Mouse (Mus musculus) midbrain, postnatal 0 days (tissue): ENCODE measurements around the gene Gramd2. TPM values are rescaled to one million over a fixed set of nuclear protein-coding genes. Genes with fewer than 3 reads are reported as not detected.

Experiments
- ATAC-seq: fragments of 200-750 bp; cut with Nextera tagmentation; 2 replicates; pipeline ENCODE4 v1.8.0; 2017; ENCODE audit warnings: moderate number of reproducible peaks, mild to moderate bottlenecking, moderate TSS enrichment, moderate library complexity; ENCODE audit not compliant: low FRiP score
- DNase-seq: peaks from one replicate; pipeline ENCODE4 v3.0.0-alpha.2; 2015; ENCODE audit warnings: low spot score
- H3K27ac ChIP-seq: fragments of 300-500 bp; sonication (generic); 2 replicates; pipeline ENCODE4 v1.5.1; 2014; ENCODE audit warnings: low read depth, mild to moderate bottlenecking, low read length, mixed read lengths
- H3K27me3 ChIP-seq: fragments of 300-500 bp; sonication (generic); 2 replicates; pipeline ENCODE4 v1.6.1; 2014; ENCODE audit warnings: low read length, control low read depth, mixed read lengths; ENCODE audit not compliant: insufficient read depth
- H3K36me3 ChIP-seq: fragments of 300-500 bp; sonication (generic); 2 replicates; pipeline ENCODE4 v1.6.1; 2014; ENCODE audit warnings: low read length, control low read depth, mixed read lengths; ENCODE audit not compliant: insufficient read depth
- H3K4me1 ChIP-seq: fragments of 300-500 bp; sonication (generic); 2 replicates; pipeline ENCODE4 v1.6.1; 2014; ENCODE audit warnings: mild to moderate bottlenecking, control low read depth, antibody characterized with exemption, low read length, mixed read lengths; ENCODE audit not compliant: insufficient read depth
- H3K4me2 ChIP-seq: fragments of 300-500 bp; sonication (generic); 2 replicates; pipeline ENCODE4 v1.6.1; 2014; ENCODE audit warnings: low read depth, mild to moderate bottlenecking, low read length, mixed read lengths; ENCODE audit not compliant: poor library complexity, severe bottlenecking
- H3K4me3 ChIP-seq: fragments of 300-500 bp; sonication (generic); 2 replicates; pipeline ENCODE4 v1.5.1; 2014; ENCODE audit warnings: low read depth, mild to moderate bottlenecking, low read length, moderate library complexity
- H3K9ac ChIP-seq: fragments of 300-500 bp; sonication (generic); replicated peaks from 2 replicates; pipeline ENCODE4 v1.6.1; 2014; ENCODE audit warnings: mild to moderate bottlenecking, low read length, moderate library complexity, mixed read lengths; ENCODE audit not compliant: poor library complexity, severe bottlenecking
- H3K9me3 ChIP-seq: fragments of 300-500 bp; sonication (generic); 2 replicates; pipeline ENCODE4 v1.6.1; 2016; ENCODE audit warnings: low read length, control low read depth
- CTCF ChIP-seq: IDR thresholded peaks from 2 replicates; pipeline ENCODE4 v1.5.1; 2016; ENCODE audit warnings: antibody characterized with exemption, mild to moderate bottlenecking
- WGBS: fragments of 180-500 bp; shearing (Covaris S2); extraction: QIAGEN DNeasy Blood & Tissue Kit; methylation state at CpG from one replicate; pipeline ENCODE4 v1.1.7; 2014; 5-methylcytosine and 5-hydroxymethylcytosine counted together
- polyA plus RNA-seq: library from polyadenylated mRNA; unstranded; fragments of >200 nt; fragmentation: Nextera tagmentation; extraction: Ambion mirVana; gene quantifications from 2 replicates; pipeline ENCODE4 v1.2.1, GENCODE M21; 2015
- total RNA-seq: library from RNA; depleted of rRNA; stranded (reverse); fragments of >200 nt; gene quantifications from 2 replicates; pipeline ENCODE4 v1.2.3, GENCODE M21; 2014

Gene Gramd2
- total and polyA plus RNA-seq, 2 experiments from 2014 or later = 5.2 to 12.1 TPM

DNA sequence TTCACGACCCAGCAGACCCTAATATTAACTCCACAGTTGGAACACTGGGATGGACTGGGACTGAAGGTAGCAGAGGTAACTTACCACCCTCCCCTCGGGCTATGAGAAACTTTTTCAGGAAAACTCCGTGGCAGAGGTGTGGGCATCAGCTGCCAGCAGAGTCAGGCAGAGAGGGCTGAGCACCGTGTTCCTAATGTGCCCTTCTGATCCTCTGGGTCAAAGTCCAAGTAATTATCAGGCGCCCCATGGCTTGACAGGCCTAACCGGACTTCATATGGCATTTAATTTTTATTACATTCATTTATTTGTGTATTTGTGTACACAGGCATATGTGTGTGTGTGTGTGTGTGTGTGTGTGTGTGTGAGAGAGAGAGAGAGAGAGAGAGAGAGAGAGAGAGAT lies 23.2 kb downstream of the Gramd2 start:
- DNase-seq = no peak
- H3K36me3 ChIP-seq = no peaks in the 10 kb centered on the region
- H3K4me1 ChIP-seq = no peaks in the 10 kb centered on the region
- H3K4me2 ChIP-seq = no peak overlapping the region
- H3K4me3 ChIP-seq = no peak overlapping the region
- WGBS = 79% methylated on average over 6 of the region's 6 CpGs
- H3K27ac ChIP-seq = no peak overlapping the region
- no peak for ATAC-seq
- no peaks in the 10 kb centered on the region for H3K27me3 ChIP-seq
- H3K9ac ChIP-seq = no peak overlapping the region
- no peak for TF ChIP-seq CTCF
- no peaks in the 10 kb centered on the region for H3K9me3 ChIP-seq

DNA sequence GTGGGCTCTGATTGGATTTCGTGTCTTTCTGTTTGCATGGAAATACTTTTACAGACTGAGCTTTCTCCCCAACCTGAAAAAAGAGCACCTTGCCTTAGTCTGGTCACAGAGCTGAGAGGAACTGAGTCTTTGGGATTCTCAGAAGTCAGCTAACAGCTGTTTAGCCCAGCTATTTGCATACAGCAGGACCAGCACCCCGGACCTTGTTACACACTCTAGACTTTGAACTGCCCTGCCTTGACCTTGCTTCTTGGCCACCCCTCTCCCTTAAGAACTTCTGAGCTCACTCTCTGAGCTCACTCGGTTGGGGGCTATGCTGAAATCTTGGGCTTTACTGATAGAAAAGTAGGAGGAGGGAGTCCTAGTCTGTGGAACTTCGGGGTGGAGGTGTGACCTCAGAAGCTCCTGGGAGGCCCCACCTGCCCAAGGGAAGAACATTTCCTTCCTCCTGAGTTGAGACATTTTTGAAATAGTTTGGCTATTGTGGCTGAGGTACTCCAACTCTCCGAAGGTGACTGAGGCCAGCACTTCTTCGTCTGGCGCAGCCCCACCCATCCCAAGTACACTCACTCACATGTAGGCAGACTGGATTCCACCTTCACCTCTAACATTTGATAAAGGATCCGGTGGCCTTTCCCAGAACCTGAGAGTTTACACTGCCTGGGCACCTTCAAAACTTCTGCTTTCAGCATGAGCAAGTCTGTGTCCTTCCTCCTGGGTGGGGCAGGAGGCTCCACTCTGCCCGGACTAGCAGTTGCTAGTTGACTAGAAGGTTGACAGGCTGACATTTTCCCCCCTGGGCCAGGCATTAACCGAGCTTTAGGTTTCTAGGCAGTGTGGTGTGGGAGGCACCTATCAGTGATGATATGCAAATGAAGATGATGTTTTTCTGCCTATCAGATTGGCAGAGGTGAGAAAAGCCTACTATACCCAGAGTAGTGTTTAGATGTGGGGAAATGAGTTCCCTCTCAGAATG lies 27.2 kb downstream of the Gramd2 start:
- ATAC-seq = no peak
- no peaks in the 10 kb centered on the region for H3K9me3 ChIP-seq
- no peak for TF ChIP-seq CTCF

DNA sequence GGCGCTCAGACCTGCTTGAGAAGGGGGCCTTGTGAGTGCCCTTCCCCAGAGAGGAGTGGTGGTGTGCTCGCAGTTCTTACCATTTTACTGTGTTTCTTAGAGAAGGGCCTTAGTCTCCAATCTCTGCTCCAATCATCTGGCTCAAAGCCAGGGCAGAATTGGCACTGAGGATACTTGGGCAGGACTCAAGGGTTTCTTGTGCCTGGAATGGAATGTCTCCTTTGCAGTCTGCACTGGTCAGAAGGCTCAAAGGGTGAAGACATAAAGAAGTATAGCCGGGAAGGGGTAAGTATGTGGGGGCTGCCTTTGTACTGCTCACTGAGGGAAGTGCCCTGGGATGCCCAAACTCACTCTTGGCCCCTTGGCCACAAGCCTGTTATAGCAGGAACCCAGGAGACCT lies 29.3 kb downstream of the Gramd2 start:
- Histone ChIP-seq H3K36me3 (no peaks in the 10 kb centered on the region), H3K4me1 (no peaks in the 10 kb centered on the region), H3K27ac (no peak overlapping the region), H3K27me3 (no peaks in the 10 kb centered on the region), H3K4me2 (no peak overlapping the region), H3K9me3 (no peaks in the 10 kb centered on the region), H3K9ac (no peak overlapping the region), H3K4me3 (no peak overlapping the region)
- no peak for DNase-seq
- 70% methylated on average over 3 of the region's 3 CpGs for WGBS
- ATAC-seq = no peak
- TF ChIP-seq CTCF = no peak

More for the DNA sequence above, 27.2 kb downstream of the Gramd2 start:
- 64% methylated on average over 10 of the region's 10 CpGs for WGBS
- H3K9ac ChIP-seq = no peak overlapping the region
- no peak overlapping the region for H3K4me3 ChIP-seq
- DNase-seq = no peak
- no peaks in the 10 kb centered on the region for H3K27me3 ChIP-seq
- no peak overlapping the region for H3K27ac ChIP-seq
- H3K4me1 ChIP-seq = no peaks in the 10 kb centered on the region
- H3K36me3 ChIP-seq = no peaks in the 10 kb centered on the region
- no peak overlapping the region for H3K4me2 ChIP-seq

DNA sequence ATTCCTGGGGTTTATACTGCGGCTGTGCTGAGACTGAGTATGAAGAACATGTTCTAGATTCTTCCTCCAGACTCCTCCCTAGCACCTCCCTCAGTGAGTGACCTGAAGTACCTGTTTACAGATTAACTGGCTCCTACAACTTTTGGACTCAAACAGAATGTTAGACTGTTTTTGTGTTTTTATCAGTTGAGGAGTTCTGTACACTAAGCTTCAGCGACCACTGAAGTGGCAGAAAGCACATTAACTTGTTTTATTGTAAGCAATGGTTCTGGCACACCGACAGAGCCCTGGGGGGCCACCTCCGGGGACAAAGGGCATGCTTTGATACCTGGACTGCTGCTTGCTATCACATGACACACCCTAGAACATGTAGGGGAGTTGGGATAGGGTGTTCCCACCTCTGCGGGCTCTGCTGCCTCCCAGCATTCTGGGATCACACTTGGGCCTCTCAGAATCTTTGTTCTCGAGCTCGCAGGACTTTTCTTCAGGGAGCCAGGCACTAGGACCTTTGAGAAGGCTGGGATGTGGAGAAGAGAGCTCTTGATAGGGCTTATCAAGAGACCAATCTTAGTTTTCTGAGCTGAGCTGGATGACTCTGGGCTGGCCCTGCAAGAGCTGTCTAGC lies 36.4 kb downstream of the Gramd2 start:
- no peak overlapping the region for H3K9ac ChIP-seq
- no peak for TF ChIP-seq CTCF

DNA sequence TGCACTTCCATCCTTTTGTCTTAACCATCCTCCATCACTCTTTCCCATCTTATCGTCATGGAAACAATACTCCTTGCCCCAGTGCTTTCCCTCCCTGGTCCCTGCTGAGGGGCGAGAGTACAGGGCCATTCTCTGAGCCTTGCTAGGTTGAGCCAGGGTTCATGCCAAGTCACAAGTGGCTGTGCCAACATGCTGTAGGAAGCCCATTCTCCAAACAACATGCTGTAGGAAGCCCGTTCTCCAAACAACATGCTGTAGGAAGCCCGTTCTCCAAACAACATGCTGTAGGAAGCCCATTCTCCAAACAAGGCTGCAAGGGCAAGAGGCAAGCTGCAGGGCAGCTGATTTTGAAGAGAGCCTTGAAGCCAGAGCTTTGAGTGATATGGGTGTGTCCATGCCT lies 38.3 kb downstream of the Gramd2 start:
- no peak for DNase-seq
- H3K27me3 ChIP-seq = no peaks in the 10 kb centered on the region
- no peaks in the 10 kb centered on the region for H3K9me3 ChIP-seq
- H3K9ac ChIP-seq = no peak overlapping the region
- 76% methylated on average over 4 of the region's 4 CpGs for WGBS
- H3K4me2 ChIP-seq = no peak overlapping the region
- no peak for ATAC-seq
- H3K27ac ChIP-seq = no peak overlapping the region
- TF ChIP-seq CTCF = no peak
- H3K4me3 ChIP-seq = no peak overlapping the region
- H3K36me3 ChIP-seq = 0 out of 2 replicates have a peak, but pooled peaks cover 4% of the 10 kb centered on the region
- H3K4me1 ChIP-seq = no peaks in the 10 kb centered on the region

More for the DNA sequence above, 36.4 kb downstream of the Gramd2 start:
- 0 out of 2 replicates have a peak, but pooled peaks cover 4% of the 10 kb centered on the region for H3K36me3 ChIP-seq
- H3K27me3 ChIP-seq = no peaks in the 10 kb centered on the region
- H3K4me3 ChIP-seq = no peak overlapping the region
- ATAC-seq (no peak), DNase-seq (no peak)
- no peak overlapping the region for H3K27ac ChIP-seq
- WGBS = 78% methylated on average over 7 of the region's 7 CpGs
- no peaks in the 10 kb centered on the region for H3K4me1 ChIP-seq
- no peaks in the 10 kb centered on the region for H3K9me3 ChIP-seq
- H3K4me2 ChIP-seq = no peak overlapping the region

DNA sequence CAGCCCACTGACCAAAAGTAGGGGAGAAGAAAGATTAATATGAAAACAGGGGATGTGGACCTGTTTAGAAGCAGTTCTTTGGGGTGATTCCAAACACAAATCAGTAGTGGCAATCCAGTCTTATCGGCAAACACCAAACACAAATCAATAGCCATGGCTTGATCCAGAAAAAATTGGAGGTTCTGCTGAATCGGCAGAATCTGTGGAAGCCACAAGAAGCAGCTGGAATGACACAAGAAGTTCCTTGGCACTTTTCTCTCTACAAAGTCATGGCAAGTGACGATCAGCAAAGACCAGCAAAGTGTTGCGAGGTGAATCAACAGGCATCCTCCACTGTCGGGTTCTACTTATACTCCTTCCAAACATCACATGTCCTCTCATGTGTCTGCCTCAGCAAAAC lies 41.2 kb downstream of the Gramd2 start:
- ATAC-seq = no peak
- H3K9me3 ChIP-seq = no peaks in the 10 kb centered on the region
- no peak for TF ChIP-seq CTCF
- WGBS = 91% methylated on average over 5 of the region's 5 CpGs
- H3K4me2 ChIP-seq = no peak overlapping the region
- no peaks in the 10 kb centered on the region for H3K27me3 ChIP-seq
- no peak overlapping the region for H3K4me3 ChIP-seq
- H3K27ac ChIP-seq = no peak overlapping the region
- 0 out of 2 replicates have a peak, but pooled peaks cover 3% of the 10 kb centered on the region for H3K4me1 ChIP-seq
- 0 out of 2 replicates have a peak, but pooled peaks cover under 1% of the 10 kb centered on the region for H3K36me3 ChIP-seq
- H3K9ac ChIP-seq = no peak overlapping the region
- DNase-seq = no peak
